25 mouse cellular contexts compared by ENCODE assay signal in the genomic region with DNA sequence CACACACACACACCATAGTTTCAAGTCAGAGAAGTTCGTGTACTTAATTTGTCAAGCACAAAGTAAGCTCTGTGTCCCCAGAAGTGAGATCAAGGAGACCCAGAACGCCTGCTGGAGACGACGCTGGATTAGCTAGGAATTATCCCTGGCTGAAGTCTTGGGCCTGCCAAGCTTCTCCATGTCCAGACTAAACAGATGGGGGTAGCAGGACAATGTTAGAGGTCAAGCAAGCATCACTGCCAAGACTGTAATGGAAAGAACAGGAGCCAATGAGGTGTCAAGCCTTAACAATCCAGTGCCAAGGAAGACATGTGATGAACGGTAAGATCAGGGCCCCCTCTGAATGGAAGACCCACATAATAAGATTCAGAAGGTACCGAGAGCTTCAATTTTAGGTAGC.
DNase-seq lines count a peak whose midpoint lies in the region; ATAC-seq and TF ChIP-seq lines count a peak whose summit lies in the region.
"Had no signal": no experiment of that assay in that cellular context is flagged by ENCODE, and none has a peak within 500 bp of the region (broad histone marks: within the 10 kb centered on the region; RNA-seq: fewer than 3 reads in every experiment).

No protein-coding gene starts in this region.

- H3K4me1 ChIP-seq in lung, embryonic 14.5 days (ENCODE audit: insufficient read depth): no peaks in the 10 kb centered on the region
- peaks cover 3% of the 10 kb centered on the region for H3K4me1 ChIP-seq in testis, adult 2 months (ENCODE audit: control insufficient read depth, insufficient read depth, low read length)
- H3K4me1 ChIP-seq: embryonic facial prominence, embryonic 12.5 days; embryonic facial prominence, embryonic 15.5 days had no signal

- H3K36me3 ChIP-seq in lung, embryonic 14.5 days (ENCODE audit: insufficient read depth): no peaks in the 10 kb centered on the region
- H3K36me3 ChIP-seq in testis, adult 2 months (ENCODE audit: control insufficient read depth, insufficient read depth, low read length): no peaks in the 10 kb centered on the region
- H3K36me3 ChIP-seq: embryonic facial prominence, embryonic 12.5 days; embryonic facial prominence, embryonic 15.5 days; G1E had no signal

- no peak for TF ChIP-seq CTCF in lung, embryonic 14.5 days (IDR thresholded peaks at IDR 0.05; ENCODE audit: low read depth)
- TF ChIP-seq CTCF in testis, adult 2 months (IDR thresholded peaks at IDR 0.05; ENCODE audit: control insufficient read depth, insufficient read depth, insufficient replicate concordance, low read depth, low read length): no peak

- WGBS in lung, embryonic 14.5 days: 57% methylated on average over 6 of the region's 6 CpGs

- no peak overlapping the region for H3K27ac ChIP-seq in lung, embryonic 14.5 days (ENCODE audit: low read depth)
- no peak overlapping the region for H3K27ac ChIP-seq in testis, adult 2 months (ENCODE audit: control insufficient read depth, insufficient read depth, low read depth, low read length)
- H3K27ac ChIP-seq: embryonic facial prominence, embryonic 12.5 days; embryonic facial prominence, embryonic 15.5 days; gastrocnemius, adult 2 months; hindbrain, embryonic 14.5 days had no signal

- no peak overlapping the region for H3K9ac ChIP-seq in lung, embryonic 14.5 days
- H3K9ac ChIP-seq: embryonic facial prominence, embryonic 12.5 days; embryonic facial prominence, embryonic 15.5 days; forebrain, postnatal 0 days; hindbrain, embryonic 14.5 days had no signal

- no peaks in the 10 kb centered on the region for H3K27me3 ChIP-seq in lung, embryonic 14.5 days (ENCODE audit: insufficient read depth, low read length)
- H3K27me3 ChIP-seq in testis, adult 2 months (ENCODE audit: control insufficient read depth, insufficient read depth, low read length): no peaks in the 10 kb centered on the region
- H3K27me3 ChIP-seq: CH12.LX; embryonic facial prominence, embryonic 12.5 days; embryonic facial prominence, embryonic 15.5 days; Patski had no signal

- H3K9me3 ChIP-seq in lung, embryonic 14.5 days (ENCODE audit: low read depth, low read length): no peaks in the 10 kb centered on the region
- H3K9me3 ChIP-seq: embryonic facial prominence, embryonic 12.5 days; embryonic facial prominence, embryonic 15.5 days had no signal

- ATAC-seq in lung, embryonic 14.5 days (ENCODE audit: insufficient read depth): no peak
- ATAC-seq: forebrain, embryonic 14.5 days; forebrain, postnatal 0 days; Patski had no signal

- no peak overlapping the region for H3K4me2 ChIP-seq in lung, embryonic 14.5 days
- H3K4me2 ChIP-seq: embryonic facial prominence, embryonic 12.5 days; embryonic facial prominence, embryonic 15.5 days; heart, embryonic 11.5 days; hindbrain, embryonic 14.5 days had no signal

- H3K4me3 ChIP-seq in lung, embryonic 14.5 days (ENCODE audit: low read depth, low read length): no peak overlapping the region
- peak overlapping the region; percentile 65 for H3K4me3 ChIP-seq in testis, adult 2 months (ENCODE audit: control insufficient read depth, low read depth, low read length)
- H3K4me3 ChIP-seq: embryonic facial prominence, embryonic 12.5 days; embryonic facial prominence, embryonic 15.5 days; gastrocnemius, adult 2 months had no signal

- no peak for TF ChIP-seq POLR2A in testis, adult 2 months (IDR thresholded peaks at IDR 0.05; ENCODE audit: control insufficient read depth, low read depth, low read length)

- peak; percentile 15 to 44 for DNase-seq in cerebellum, postnatal 14 days
- DNase-seq in cerebellum, postnatal 4 days (ENCODE audit: low spot score in 2 of 2): no peak
- DNase-seq in lung, embryonic 14.5 days: peak; percentile 2
- no peak for DNase-seq in lung, postnatal 14 days
- DNase-seq in lung, postnatal 10 days: peak; percentile 13
- no peak for DNase-seq in lung, postnatal 25 days (ENCODE audit: low spot score)
- no peak for DNase-seq in testis, postnatal 14 days (ENCODE audit: low spot score)
- DNase-seq: adrenal gland, postnatal 10 days; adrenal gland, postnatal 36 days; B cell, adult 2 months; cerebellum, adult 2 months; cerebellum, adult 9-11 months; forebrain, postnatal 0 days; gastrocnemius, adult 2 months; gastrocnemius, postnatal 14 days; heart, adult 11 months had no signal

Comparison
In these comparisons a context has a peak if more than half of its experiments do, and no peak if none do; other contexts are left out.
1. DNase-seq: peak in cerebellum, postnatal 14 days (2 of 2), lung, embryonic 14.5 days (single experiment) and lung, postnatal 10 days (single experiment); none in cerebellum, postnatal 4 days (0 of 2), lung, postnatal 14 days (single experiment), lung, postnatal 25 days (single experiment) and testis, postnatal 14 days (single experiment).